Mouse (Mus musculus): ENCODE measurements around the gene Qk.

Qk gene

GRCm38 (mm10) chr17:10251252-10251958 lies 68.2 kb downstream of the Qk start:
- DNase-seq (ENCODE audit: low read depth): no peak

- DNase-seq (ENCODE audit: low read depth): no peak
Observed at GRCm38 (mm10) chr17:10240081-10240480, 79.6 kb downstream of the Qk start.

GRCm38 (mm10) chr17:10236595-10236994 lies 83.1 kb downstream of the Qk start:
- no peak for DNase-seq (ENCODE audit: low read depth)

GRCm38 (mm10) chr17:10232406-10232805 lies 87.2 kb downstream of the Qk start:
- DNase-seq (ENCODE audit: low read depth): no peak

GRCm38 (mm10) chr17:10227798-10228538 lies 91.7 kb downstream of the Qk start:
- DNase-seq (ENCODE audit: low read depth): no peak

GRCm38 (mm10) chr17:10216164-10216563 lies 103.5 kb downstream of the Qk start:
- DNase-seq (ENCODE audit: low read depth): no peak

GRCm38 (mm10) chr17:10209154-10209777 lies 110.4 kb downstream of the Qk start:
- no peak for DNase-seq (ENCODE audit: low read depth)

GRCm38 (mm10) chr17:10198662-10199061 lies 121.0 kb downstream of the Qk start:
- DNase-seq (ENCODE audit: low read depth): peak; percentile 35

GRCm38 (mm10) chr17:10198231-10198630 lies 121.4 kb downstream of the Qk start:
- no peak for DNase-seq (ENCODE audit: low read depth)

- no peak for DNase-seq (ENCODE audit: low read depth)
Observed at GRCm38 (mm10) chr17:10195703-10196102, 124.0 kb downstream of the Qk start.

GRCm38 (mm10) chr17:10190857-10191256 lies 128.8 kb downstream of the Qk start:
- DNase-seq (ENCODE audit: low read depth): no peak

- no peak for DNase-seq (ENCODE audit: low read depth)
Observed at GRCm38 (mm10) chr17:10188481-10188880, 131.2 kb downstream of the Qk start.

GRCm38 (mm10) chr17:10187431-10188020 lies 132.1 kb downstream of the Qk start:
- DNase-seq (ENCODE audit: low read depth): no peak

GRCm38 (mm10) chr17:10181761-10182160 lies 137.9 kb downstream of the Qk start:
- no peak for DNase-seq (ENCODE audit: low read depth)

GRCm38 (mm10) chr17:10177096-10177495 lies 142.6 kb downstream of the Qk start:
- no peak for DNase-seq (ENCODE audit: low read depth)

- no peak for DNase-seq (ENCODE audit: low read depth)
Observed at GRCm38 (mm10) chr17:10161258-10161657, 158.4 kb downstream of the Qk start.

- no peak for DNase-seq (ENCODE audit: low read depth)
Observed at GRCm38 (mm10) chr17:10160415-10160814, 159.2 kb downstream of the Qk start.

GRCm38 (mm10) chr17:10152808-10153413 lies 166.7 kb downstream of the Qk start:
- DNase-seq (ENCODE audit: low read depth): peak; percentile 4

Data from NIH3T3 (cell line).